Mouse (Mus musculus): ENCODE results near the gene Trpm5. TPM values are rescaled to one million over a fixed set of nuclear protein-coding genes. Genes with fewer than 3 reads are reported as not detected.

The Trpm5 gene
- total and polyA plus RNA-seq, 3 experiments: 1.7 to 1.9 TPM; not detected in 1

DNA sequence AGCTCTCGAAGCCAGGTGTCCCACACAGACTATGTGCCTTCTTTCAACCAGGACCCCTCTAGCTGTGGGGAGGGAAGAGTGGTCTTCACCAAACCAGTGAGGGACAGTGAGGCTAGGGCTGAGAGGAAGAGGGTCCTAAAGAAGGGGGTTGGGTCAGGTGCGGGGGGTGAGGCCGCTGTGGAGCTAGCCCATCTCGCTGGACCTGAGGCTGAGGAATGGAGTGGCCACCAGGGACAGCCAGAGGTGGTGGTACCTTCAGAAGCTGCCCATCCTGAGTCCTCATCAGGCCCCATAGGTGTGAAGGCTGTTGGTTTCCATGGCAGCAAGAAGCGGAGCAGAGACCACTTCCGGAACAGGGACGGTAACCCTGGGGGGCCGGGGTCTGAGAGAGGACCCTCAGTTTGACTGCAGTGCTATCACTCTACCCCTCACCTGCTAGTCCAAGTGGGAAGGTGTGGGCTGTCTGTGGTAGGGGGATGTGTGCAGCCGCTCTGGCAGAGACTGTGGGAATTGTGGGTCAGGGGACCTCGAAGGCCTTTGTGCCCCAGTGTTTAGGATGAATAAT, 23.9 kb downstream of the Trpm5 start:
- Histone ChIP-seq H3K79me2 (ENCODE audit: control insufficient read depth, insufficient read depth, low read length, poor library complexity) (peaks cover 15% of the 10 kb centered on the region), H3K4me3 (ENCODE audit: control insufficient read depth in 1 of 2, insufficient read depth in 1 of 2, low read depth in 2 of 2, low read length in 2 of 2) (peak overlapping the region; percentile 41 to 73), H3K36me3 (ENCODE audit: control insufficient read depth in 1 of 2, insufficient read depth in 2 of 2, low read length in 2 of 2) (peaks cover 0 to 6% of the 10 kb centered on the region in 2 experiments; a peak in 2 of 4 replicates), H3K9ac (ENCODE audit: control insufficient read depth, low read depth, low read length, poor library complexity, severe bottlenecking) (peak overlapping the region; percentile 78), H3K27me3 (ENCODE audit: control insufficient read depth in 1 of 2, insufficient read depth in 2 of 2, low read length in 2 of 2) (no peaks in the 10 kb centered on the region), H3K4me1 (ENCODE audit: control insufficient read depth in 1 of 2, insufficient read depth in 2 of 2, low read length in 2 of 2) (peaks cover 0 to 17% of the 10 kb centered on the region in 2 experiments; a peak in 2 of 4 replicates), H3K27ac (ENCODE audit: control insufficient read depth, low read depth, low read length) (no peak overlapping the region), H3K9me3 (replicated peaks; ENCODE audit: insufficient read depth, low read length) (no peaks in the 10 kb centered on the region)
- TF ChIP-seq POLR2AphosphoS2 (IDR thresholded peaks at IDR 0.05; ENCODE audit: low read length) (no peak), MYB (IDR thresholded peaks at IDR 0.05; ENCODE audit: low read depth, low read length) (no peak), ELF1 (IDR thresholded peaks at IDR 0.05; ENCODE audit: low read depth, low read length) (no peak), NELFE (IDR thresholded peaks at IDR 0.05; ENCODE audit: low read depth, low read length) (no peak), ZNF384 (IDR thresholded peaks at IDR 0.05; ENCODE audit: low read depth, low read length) (no peak), GABPA (IDR thresholded peaks at IDR 0.05; ENCODE audit: low read depth, low read length) (no peak), MAX (IDR thresholded peaks at IDR 0.05; ENCODE audit: low read length) (no peak), MEF2A (IDR thresholded peaks at IDR 0.05; ENCODE audit: extremely low read depth, insufficient replicate concordance, low read depth, low read length, poor library complexity, severe bottlenecking) (no peak), MAZ (IDR thresholded peaks at IDR 0.05; ENCODE audit: low read depth, low read length) (no peak), ZKSCAN1 (IDR thresholded peaks at IDR 0.05; ENCODE audit: low read depth, low read length) (no peak), RAD21 (IDR thresholded peaks at IDR 0.05; ENCODE audit: low read depth, low read length) (no peak), MAFK (IDR thresholded peaks at IDR 0.05; ENCODE audit: borderline replicate concordance, low read depth, low read length) (no peak), CTCF (IDR thresholded peaks at IDR 0.05 in 2 of 3, conservative IDR thresholded peaks at IDR 0.05 in 1 of 3; ENCODE audit: control insufficient read depth in 1 of 3, insufficient read depth in 1 of 3, low read depth in 2 of 3, low read length in 3 of 3, poor library complexity in 1 of 3, severe bottlenecking in 1 of 3) (no peak)
- no peak for DNase-seq (ENCODE audit: low read depth, low spot score)

DNA sequence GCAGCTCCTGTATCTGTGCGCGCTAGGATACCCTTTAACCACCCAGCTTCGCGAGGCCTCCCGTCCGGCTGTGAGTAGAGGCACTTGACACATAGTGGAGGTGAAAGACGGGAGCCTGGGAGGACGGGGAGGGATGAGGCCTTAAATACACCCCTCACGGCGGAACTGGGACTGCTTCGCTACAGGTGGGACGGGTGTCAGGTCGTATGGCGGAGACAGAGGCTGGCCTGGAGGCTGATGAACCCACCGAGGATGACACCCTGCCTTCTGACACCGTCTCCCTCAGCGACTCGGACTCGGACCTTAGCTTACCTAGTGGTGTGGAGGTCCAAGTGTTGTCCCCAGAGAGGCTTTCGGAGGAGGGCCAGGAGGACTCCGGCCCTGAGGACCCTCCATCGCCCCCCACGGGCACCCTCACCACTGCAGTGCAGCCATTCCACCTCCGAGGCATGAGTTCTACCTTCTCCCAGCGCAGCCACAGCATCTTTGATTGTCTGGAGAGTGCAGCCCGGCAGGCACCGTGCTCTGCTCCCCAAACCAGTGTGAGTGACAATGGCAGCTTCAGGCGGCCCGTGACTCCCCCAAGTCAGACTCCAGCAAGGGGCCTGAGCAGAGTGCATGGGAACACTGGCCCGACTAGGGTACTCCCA, 24.6 kb downstream of the Trpm5 start:
- Histone ChIP-seq H3K9ac (ENCODE audit: control insufficient read depth, low read depth, low read length, poor library complexity, severe bottlenecking) (peak overlapping the region; percentile 78), H3K4me1 (ENCODE audit: control insufficient read depth in 1 of 2, insufficient read depth in 2 of 2, low read length in 2 of 2) (peaks cover 0 to 17% of the 10 kb centered on the region in 2 experiments; a peak in 2 of 4 replicates), H3K4me3 (ENCODE audit: control insufficient read depth in 1 of 2, insufficient read depth in 1 of 2, low read depth in 2 of 2, low read length in 2 of 2) (peak overlapping the region; percentile 41 to 73)

More for the DNA sequence above, 24.6 kb downstream of the Trpm5 start:
- peak; percentile 17 for DNase-seq (ENCODE audit: low read depth, low spot score)
- Histone ChIP-seq H3K9me3 (replicated peaks; ENCODE audit: insufficient read depth, low read length) (no peaks in the 10 kb centered on the region), H3K79me2 (ENCODE audit: control insufficient read depth, insufficient read depth, low read length, poor library complexity) (peaks cover 15% of the 10 kb centered on the region), H3K27me3 (ENCODE audit: control insufficient read depth in 1 of 2, insufficient read depth in 2 of 2, low read length in 2 of 2) (no peaks in the 10 kb centered on the region), H3K27ac (ENCODE audit: control insufficient read depth, low read depth, low read length) (peak overlapping the region; percentile 63), H3K36me3 (ENCODE audit: control insufficient read depth in 1 of 2, insufficient read depth in 2 of 2, low read length in 2 of 2) (peaks cover 0 to 6% of the 10 kb centered on the region in 2 experiments; a peak in 2 of 4 replicates)
- TF ChIP-seq NELFE (IDR thresholded peaks at IDR 0.05; ENCODE audit: low read depth, low read length) (no peak), SIN3A (IDR thresholded peaks at IDR 0.05; ENCODE audit: low read length) (no peak), SMC3 (IDR thresholded peaks at IDR 0.05; ENCODE audit: low read depth, low read length) (no peak), MYB (IDR thresholded peaks at IDR 0.05; ENCODE audit: low read depth, low read length) (no peak), UBTF (IDR thresholded peaks at IDR 0.05; ENCODE audit: borderline replicate concordance, insufficient read depth, low read depth, low read length) (no peak), CHD1 (IDR thresholded peaks at IDR 0.05; ENCODE audit: low read depth, low read length) (no peak), MAFK (IDR thresholded peaks at IDR 0.05; ENCODE audit: borderline replicate concordance, low read depth, low read length) (no peak), ZC3H11A (IDR thresholded peaks at IDR 0.05; ENCODE audit: low read depth, low read length) (no peak), MEF2A (IDR thresholded peaks at IDR 0.05; ENCODE audit: extremely low read depth, insufficient replicate concordance, low read depth, low read length, poor library complexity, severe bottlenecking) (no peak), BHLHE40 (IDR thresholded peaks at IDR 0.05; ENCODE audit: borderline replicate concordance, low read depth, low read length) (no peak), E2F4 (IDR thresholded peaks at IDR 0.05; ENCODE audit: borderline replicate concordance, low read depth, low read length) (no peak), ZKSCAN1 (IDR thresholded peaks at IDR 0.05; ENCODE audit: low read depth, low read length) (no peak), USF1 (IDR thresholded peaks at IDR 0.05; ENCODE audit: low read depth, low read length) (no peak), POLR2AphosphoS5 (IDR thresholded peaks at IDR 0.05; ENCODE audit: borderline replicate concordance, low read depth, low read length) (no peak), ETS1 (IDR thresholded peaks at IDR 0.05; ENCODE audit: low read depth, low read length) (no peak)

Measured in MEL (cell line).